Mouse (Mus musculus) intestine, embryonic 14.5 days (tissue): ENCODE measurements at regions not wholly inside any gene's neighbourhood (a gene's known extent, or its start where the extent isn't known, plus 50 kb on each side); places are given as distances from the start of the nearest gene placed in this dataset.
A peak's percentile ranks its signal among the peaks of the same experiment; 100 is the strongest.

ENCODE experiments used
- ATAC-seq: fragments of 200-750 bp; cut with Nextera tagmentation; replicated peaks from 2 replicates; pipeline ENCODE4 v1.8.0; 2017; ENCODE audit warnings: low read depth, moderate number of reproducible peaks, moderate TSS enrichment, moderate library complexity; ENCODE audit not compliant: low FRiP score, low TSS enrichment
- DNase-seq: peaks from one replicate; pipeline ENCODE4 v3.0.0-alpha.2; 2018; ENCODE audit warnings: low spot score
- H3K27ac ChIP-seq: fragments of 300-500 bp; sonication (generic); 2 replicates; pipeline ENCODE4 v1.5.1; 2014; ENCODE audit warnings: low read depth, mild to moderate bottlenecking, control low read depth
- H3K27me3 ChIP-seq: fragments of 300-500 bp; sonication (generic); replicated peaks from 2 replicates; pipeline ENCODE4 v1.6.1; 2014; ENCODE audit warnings: low read length, control low read depth; ENCODE audit not compliant: control insufficient read depth, insufficient read depth
- H3K36me3 ChIP-seq: fragments of 300-500 bp; sonication (generic); 2 replicates; pipeline ENCODE4 v1.6.1; 2014; ENCODE audit warnings: low read length, control low read depth; ENCODE audit not compliant: control insufficient read depth, insufficient read depth
- H3K4me1 ChIP-seq: fragments of 300-500 bp; sonication (generic); replicated peaks from 2 replicates; pipeline ENCODE4 v1.6.1; 2014; ENCODE audit warnings: low read length, control low read depth, mixed read lengths; ENCODE audit not compliant: control insufficient read depth, insufficient read depth
- H3K4me2 ChIP-seq: fragments of 300-500 bp; sonication (generic); 2 replicates; pipeline ENCODE4 v1.6.1; 2014; ENCODE audit warnings: low read length
- H3K4me3 ChIP-seq: fragments of 300-500 bp; sonication (generic); 2 replicates; pipeline ENCODE4 v1.5.1; 2014; ENCODE audit warnings: low read depth, low read length, control low read depth, mixed read lengths
- H3K9ac ChIP-seq: fragments of 300-500 bp; sonication (generic); 2 replicates; pipeline ENCODE4 v1.6.1; 2014; ENCODE audit warnings: mild to moderate bottlenecking, low read length
- H3K9me3 ChIP-seq: fragments of 300-500 bp; sonication (generic); 2 replicates; pipeline ENCODE4 v1.6.1; 2016; ENCODE audit warnings: low read length, control low read depth; ENCODE audit not compliant: control insufficient read depth
- WGBS: fragments of 180-500 bp; shearing (Covaris S2); extraction: QIAGEN DNeasy Blood & Tissue Kit; methylation state at CpG from one replicate; pipeline ENCODE4 v1.1.7; 2014; 5-methylcytosine and 5-hydroxymethylcytosine counted together

GRCm38 (mm10) chr8:24220222-24220621, 505.4 kb downstream of the Adam3 start:
- 41% methylated on average over 8 of the region's 8 CpGs for WGBS
- DNase-seq, result no peak
- H3K4me2 ChIP-seq, result peak overlapping the region; percentile 18
- ATAC-seq, result no peak
- H3K9me3 ChIP-seq, result no peaks in the 10 kb centered on the region
- no peak overlapping the region for H3K27ac ChIP-seq
- H3K36me3 ChIP-seq, result no peaks in the 10 kb centered on the region
- H3K4me1 ChIP-seq, result no peaks in the 10 kb centered on the region
- H3K9ac ChIP-seq, result no peak overlapping the region
- H3K4me3 ChIP-seq, result no peak overlapping the region
- H3K27me3 ChIP-seq, result no peaks in the 10 kb centered on the region

GRCm38 (mm10) chr8:24216655-24217054, 509.0 kb downstream of the Adam3 start:
- no peak for DNase-seq
- no peaks in the 10 kb centered on the region for H3K9me3 ChIP-seq
- no peak overlapping the region for H3K4me3 ChIP-seq
- H3K36me3 ChIP-seq, result no peaks in the 10 kb centered on the region
- no peak for ATAC-seq
- H3K4me2 ChIP-seq, result no peak overlapping the region
- no peaks in the 10 kb centered on the region for H3K27me3 ChIP-seq
- H3K4me1 ChIP-seq, result no peaks in the 10 kb centered on the region
- WGBS, result 87% methylated on average over 6 of the region's 6 CpGs
- H3K27ac ChIP-seq, result no peak overlapping the region
- no peak overlapping the region for H3K9ac ChIP-seq

GRCm38 (mm10) chr8:24215510-24216138, 510.0 kb downstream of the Adam3 start:
- no peak for DNase-seq
- Histone ChIP-seq H3K4me2 (no peak overlapping the region), H3K36me3 (no peaks in the 10 kb centered on the region), H3K4me3 (no peak overlapping the region), H3K27me3 (no peaks in the 10 kb centered on the region), H3K9ac (no peak overlapping the region), H3K27ac (no peak overlapping the region), H3K4me1 (no peaks in the 10 kb centered on the region), H3K9me3 (no peaks in the 10 kb centered on the region)
- ATAC-seq, result no peak
- WGBS, result 55% methylated on average over 9 of the region's 9 CpGs

- no peak for ATAC-seq
Observed at GRCm38 (mm10) chr8:24214315-24214714, 511.3 kb downstream of the Adam3 start.

GRCm38 (mm10) chr8:24212216-24213200, 513.1 kb downstream of the Adam3 start:
- Histone ChIP-seq H3K4me2 (no peak overlapping the region), H3K9me3 (no peaks in the 10 kb centered on the region)

More at GRCm38 (mm10) chr8:24214315-24214714, 511.3 kb downstream of the Adam3 start:
- H3K4me1 ChIP-seq, result no peaks in the 10 kb centered on the region
- H3K4me2 ChIP-seq, result no peak overlapping the region
- 89% methylated on average over 4 of the region's 4 CpGs for whole genome bisulfite sequencing
- H3K9ac ChIP-seq, result no peak overlapping the region
- H3K27me3 ChIP-seq, result no peaks in the 10 kb centered on the region
- no peaks in the 10 kb centered on the region for H3K36me3 ChIP-seq
- peak; percentile 36 for DNase-seq
- no peak overlapping the region for H3K27ac ChIP-seq
- H3K9me3 ChIP-seq, result no peaks in the 10 kb centered on the region
- H3K4me3 ChIP-seq, result no peak overlapping the region

GRCm38 (mm10) chr8:24211091-24211490, 514.6 kb downstream of the Adam3 start:
- Histone ChIP-seq H3K4me2 (no peak overlapping the region), H3K27me3 (no peaks in the 10 kb centered on the region), H3K9ac (no peak overlapping the region), H3K9me3 (no peaks in the 10 kb centered on the region), H3K4me3 (no peak overlapping the region), H3K36me3 (no peaks in the 10 kb centered on the region), H3K4me1 (no peaks in the 10 kb centered on the region), H3K27ac (no peak overlapping the region)
- ATAC-seq (no peak), DNase-seq (peak; percentile 35)
- 79% methylated on average over 1 of the region's 1 CpGs for WGBS

More at GRCm38 (mm10) chr8:24212216-24213200, 513.1 kb downstream of the Adam3 start:
- ATAC-seq, result no peak
- Histone ChIP-seq H3K27me3 (no peaks in the 10 kb centered on the region), H3K9ac (no peak overlapping the region), H3K27ac (no peak overlapping the region), H3K4me3 (no peak overlapping the region), H3K4me1 (no peaks in the 10 kb centered on the region), H3K36me3 (no peaks in the 10 kb centered on the region)
- DNase-seq, result peak; percentile 20
- 78% methylated on average over 3 of the region's 3 CpGs for WGBS
